Mouse (Mus musculus): ENCODE data around the gene Gm4881. TPM values are rescaled to one million over a fixed set of nuclear protein-coding genes. Genes with fewer than 3 reads are reported as not detected.
A peak's percentile ranks its signal among the peaks of the same experiment; 100 is the strongest.
"Not testable (repeated sequence)": the region's sequence is repeated elsewhere in the genome, so short reads cannot be mapped to it uniquely, and the experiment has no call there.

Gm4881 gene
- total RNA-seq, 2 experiments from 2014 or later, result not detected

GRCm38 (mm10) chr7:24901842-24902241 lies 42.5 kb downstream of the Gm4881 start:
- ATAC-seq (replicated peaks; ENCODE audit: low FRiP score, poor library complexity, severe bottlenecking), result no peak

GRCm38 (mm10) chr7:24901114-24901513 lies 43.2 kb downstream of the Gm4881 start:
- ATAC-seq (replicated peaks; ENCODE audit: low FRiP score, poor library complexity, severe bottlenecking), result no peak

- ATAC-seq (replicated peaks; ENCODE audit: low FRiP score, poor library complexity, severe bottlenecking), result no peak
Observed at GRCm38 (mm10) chr7:24897959-24898358, 46.3 kb downstream of the Gm4881 start.

GRCm38 (mm10) chr7:24897224-24897623 lies 47.1 kb downstream of the Gm4881 start, which contains the start of gene Cd79a:
Gene Cd79a, plus strand, starts transcription at chr7:24897381.
- ATAC-seq (replicated peaks; ENCODE audit: low FRiP score, poor library complexity, severe bottlenecking), result no peak

- ATAC-seq (replicated peaks; ENCODE audit: low FRiP score, poor library complexity, severe bottlenecking), result no peak
Observed at GRCm38 (mm10) chr7:24896269-24896668, 48.0 kb downstream of the Gm4881 start.

- ATAC-seq (replicated peaks; ENCODE audit: low FRiP score, poor library complexity, severe bottlenecking), result not testable (repeated sequence)
Observed at GRCm38 (mm10) chr7:24895749-24896148, 48.5 kb downstream of the Gm4881 start.

- ATAC-seq (replicated peaks; ENCODE audit: low FRiP score, poor library complexity, severe bottlenecking), result no peak
Observed at GRCm38 (mm10) chr7:24892125-24892583, 52.1 kb downstream of the Gm4881 start.

- no peak for ATAC-seq (replicated peaks; ENCODE audit: low FRiP score, poor library complexity, severe bottlenecking)
Observed at GRCm38 (mm10) chr7:24891241-24892124, 52.8 kb downstream of the Gm4881 start.

GRCm38 (mm10) chr7:24890281-24891216 lies 53.7 kb downstream of the Gm4881 start:
- ATAC-seq (replicated peaks; ENCODE audit: low FRiP score, poor library complexity, severe bottlenecking), result peak; percentile 93

GRCm38 (mm10) chr7:24889431-24890220 lies 54.7 kb downstream of the Gm4881 start:
- 0 out of 2 replicates have a peak, but pooled peaks have one; percentile 3 for ATAC-seq (replicated peaks; ENCODE audit: low FRiP score, poor library complexity, severe bottlenecking)

- no peak for ATAC-seq (replicated peaks; ENCODE audit: low FRiP score, poor library complexity, severe bottlenecking)
Observed at GRCm38 (mm10) chr7:24887096-24887495, 57.2 kb downstream of the Gm4881 start.

GRCm38 (mm10) chr7:24886308-24886633 lies 58.0 kb downstream of the Gm4881 start:
- ATAC-seq (replicated peaks; ENCODE audit: low FRiP score, poor library complexity, severe bottlenecking), result no peak

GRCm38 (mm10) chr7:24885468-24886307 lies 58.6 kb downstream of the Gm4881 start:
- no peak for ATAC-seq (replicated peaks; ENCODE audit: low FRiP score, poor library complexity, severe bottlenecking)

GRCm38 (mm10) chr7:24884693-24885291 lies 59.5 kb downstream of the Gm4881 start:
- ATAC-seq (replicated peaks; ENCODE audit: low FRiP score, poor library complexity, severe bottlenecking), result peak; percentile 6; the same call in 1 of the 2 replicates

- ATAC-seq (replicated peaks; ENCODE audit: low FRiP score, poor library complexity, severe bottlenecking), result peak; percentile 92
Observed at GRCm38 (mm10) chr7:24883896-24884692, 60.2 kb downstream of the Gm4881 start, which contains the start of gene Rps19. Gene Rps19, plus strand, starts transcription at chr7:24884371.

GRCm38 (mm10) chr7:24882416-24883199 lies 61.7 kb downstream of the Gm4881 start:
- no peak for ATAC-seq (replicated peaks; ENCODE audit: low FRiP score, poor library complexity, severe bottlenecking)

- no peak for ATAC-seq (replicated peaks; ENCODE audit: low FRiP score, poor library complexity, severe bottlenecking)
Observed at GRCm38 (mm10) chr7:24879620-24880019, 64.7 kb downstream of the Gm4881 start.
